Mouse (Mus musculus) E14TG2a.4 (cell line): ENCODE results near the gene Zfp663.

Experiments used
- H3K27me3 ChIP-seq: 2 replicates; pipeline ENCODE4 v1.6.1; 2014; ENCODE audit warnings: low read length, control low read depth; ENCODE audit not compliant: insufficient read depth
- H3K36me3 ChIP-seq: 2 replicates; pipeline ENCODE4 v1.6.1; 2014; ENCODE audit warnings: low read length, control low read depth; ENCODE audit not compliant: insufficient read depth
- H3K4me1 ChIP-seq: replicated peaks from 2 replicates; pipeline ENCODE4 v1.6.1; 2014; ENCODE audit warnings: low read depth, low read length, control low read depth
- H3K4me3 ChIP-seq: replicated peaks from 2 replicates; pipeline ENCODE4 v1.5.1; 2014; ENCODE audit warnings: mild to moderate bottlenecking, low read length
- H3K9me3 ChIP-seq: 2 replicates; pipeline ENCODE4 v1.6.1; 2014; ENCODE audit warnings: low read length, control low read depth
- CTCF ChIP-seq: conservative IDR thresholded peaks from 2 replicates; pipeline ENCODE4 v1.5.1; 2014; ENCODE audit warnings: low read length
- NANOG ChIP-seq: IDR thresholded peaks from 2 replicates; pipeline ENCODE4 v1.6.1; 2014; ENCODE audit warnings: borderline replicate concordance, low read length, mixed read lengths
- POU5F1 ChIP-seq: IDR thresholded peaks from 2 replicates; pipeline ENCODE4 v1.6.1; 2014; ENCODE audit warnings: low read length, borderline replicate concordance

Zfp663 gene

DNA sequence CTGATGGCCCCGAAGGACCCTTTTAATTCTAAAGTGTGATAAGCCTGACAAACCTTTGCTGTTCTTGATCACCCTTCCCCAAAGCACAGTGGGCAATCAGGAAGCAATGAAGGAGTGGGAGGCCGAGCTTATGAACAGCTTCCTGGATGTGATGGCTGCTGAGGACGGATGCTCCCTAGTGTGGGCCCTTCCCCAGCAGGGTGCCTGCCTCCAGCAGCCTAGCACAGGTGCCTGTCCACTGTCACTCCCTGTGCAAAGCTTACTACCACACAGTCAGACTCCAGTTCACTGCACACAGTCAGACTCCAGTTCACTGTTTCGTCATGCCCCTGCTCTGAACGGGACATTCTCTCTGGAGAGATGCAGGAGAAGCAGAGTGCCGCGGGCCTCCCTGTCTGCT is 56.1 kb downstream of the Zfp663 start:
- no peak overlapping the region for H3K4me3 ChIP-seq
- H3K4me1 ChIP-seq: peaks cover 43% of the 10 kb centered on the region
- H3K27me3 ChIP-seq: no peaks in the 10 kb centered on the region
- no peak for TF ChIP-seq POU5F1
- H3K9me3 ChIP-seq: no peaks in the 10 kb centered on the region
- H3K36me3 ChIP-seq: peaks cover 90% of the 10 kb centered on the region

DNA sequence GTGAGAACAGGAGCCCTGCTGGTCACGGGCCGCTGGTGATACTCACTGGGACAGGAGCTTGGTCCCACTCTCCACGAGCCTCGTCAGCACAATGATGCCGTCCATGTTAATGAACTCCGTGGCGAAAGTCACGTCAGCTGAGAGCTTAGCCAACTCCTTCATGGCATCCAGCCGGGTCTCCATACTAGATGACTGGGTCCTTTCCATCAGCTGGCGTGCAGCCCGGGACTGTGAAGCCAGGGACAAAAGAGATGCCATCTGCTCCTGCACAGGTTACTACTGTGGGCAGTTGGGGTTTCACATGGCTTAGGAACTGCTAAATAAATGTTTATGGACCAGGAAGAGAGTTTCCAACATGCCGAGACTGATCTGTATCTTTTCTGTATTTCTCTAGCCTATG is 57.0 kb downstream of the Zfp663 start:
- TF ChIP-seq NANOG: no peak
- no peak for TF ChIP-seq POU5F1
- TF ChIP-seq CTCF: no peak

GRCm38 (mm10) chr2:165310818-165311425 is 57.6 kb downstream of the Zfp663 start:
- Histone ChIP-seq H3K4me3 (no peak overlapping the region), H3K36me3 (peaks cover 97% of the 10 kb centered on the region), H3K9me3 (no peaks in the 10 kb centered on the region), H3K4me1 (peaks cover 28% of the 10 kb centered on the region), H3K27me3 (no peaks in the 10 kb centered on the region)
- TF ChIP-seq NANOG: no peak
- no peak for TF ChIP-seq POU5F1
- TF ChIP-seq CTCF: no peak

More for the DNA sequence above, 57.0 kb downstream of the Zfp663 start:
- H3K4me3 ChIP-seq: no peak overlapping the region
- H3K9me3 ChIP-seq: no peaks in the 10 kb centered on the region
- peaks cover 35% of the 10 kb centered on the region for H3K4me1 ChIP-seq
- no peaks in the 10 kb centered on the region for H3K27me3 ChIP-seq
- peaks cover 98% of the 10 kb centered on the region for H3K36me3 ChIP-seq

DNA sequence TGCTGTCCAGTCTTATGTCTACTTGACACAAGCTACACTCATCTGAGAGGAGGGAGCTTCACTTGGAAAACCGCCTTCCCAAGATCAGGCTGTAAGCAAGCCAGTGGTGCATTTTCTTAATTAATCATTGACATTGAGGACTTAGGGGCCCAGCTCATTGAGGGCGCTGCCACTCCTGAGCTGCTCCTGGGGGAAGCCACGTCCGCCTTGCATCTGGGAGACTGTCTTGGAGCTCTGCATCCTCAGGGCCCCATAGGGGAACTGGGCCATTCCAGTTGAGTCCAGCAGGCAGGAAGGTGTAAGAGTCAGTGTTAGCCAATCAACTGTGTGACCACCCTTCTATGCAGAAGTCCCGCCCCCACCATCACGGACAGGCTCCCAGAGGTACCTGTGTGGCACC is 60.7 kb downstream of the Zfp663 start:
- no peaks in the 10 kb centered on the region for H3K27me3 ChIP-seq
- H3K9me3 ChIP-seq: no peaks in the 10 kb centered on the region
- H3K4me3 ChIP-seq: no peak overlapping the region
- H3K4me1 ChIP-seq: peaks cover 19% of the 10 kb centered on the region
- TF ChIP-seq NANOG (no peak), POU5F1 (no peak)
- peaks cover 95% of the 10 kb centered on the region for H3K36me3 ChIP-seq

- no peaks in the 10 kb centered on the region for H3K9me3 ChIP-seq
- peaks cover 94% of the 10 kb centered on the region for H3K36me3 ChIP-seq
- no peaks in the 10 kb centered on the region for H3K27me3 ChIP-seq
- TF ChIP-seq NANOG: no peak
- no peak for TF ChIP-seq CTCF
- TF ChIP-seq POU5F1: no peak
- H3K4me1 ChIP-seq: peaks cover 16% of the 10 kb centered on the region
- no peak overlapping the region for H3K4me3 ChIP-seq
Measured at GRCm38 (mm10) chr2:165305438-165305837, 63.1 kb downstream of the Zfp663 start.

- no peak for TF ChIP-seq POU5F1
- TF ChIP-seq NANOG: no peak
- no peak for TF ChIP-seq CTCF
- Histone ChIP-seq H3K36me3 (peaks cover 94% of the 10 kb centered on the region), H3K4me1 (peaks cover 10% of the 10 kb centered on the region), H3K27me3 (no peaks in the 10 kb centered on the region), H3K4me3 (no peak overlapping the region), H3K9me3 (no peaks in the 10 kb centered on the region)
Measured at GRCm38 (mm10) chr2:165304819-165305218, 63.7 kb downstream of the Zfp663 start.

- peaks cover 92% of the 10 kb centered on the region for H3K36me3 ChIP-seq
- H3K9me3 ChIP-seq: no peaks in the 10 kb centered on the region
- no peaks in the 10 kb centered on the region for H3K4me1 ChIP-seq
- TF ChIP-seq NANOG (no peak), POU5F1 (no peak), CTCF (no peak)
- H3K27me3 ChIP-seq: no peaks in the 10 kb centered on the region
- H3K4me3 ChIP-seq: no peak overlapping the region
Measured at GRCm38 (mm10) chr2:165303354-165304012, 65.0 kb downstream of the Zfp663 start.

GRCm38 (mm10) chr2:165301409-165301808 is 67.1 kb downstream of the Zfp663 start:
- no peaks in the 10 kb centered on the region for H3K4me1 ChIP-seq
- no peaks in the 10 kb centered on the region for H3K9me3 ChIP-seq
- H3K36me3 ChIP-seq: peaks cover 93% of the 10 kb centered on the region
- TF ChIP-seq POU5F1: no peak
- TF ChIP-seq NANOG: no peak
- TF ChIP-seq CTCF: no peak
- H3K4me3 ChIP-seq: no peak overlapping the region
- no peaks in the 10 kb centered on the region for H3K27me3 ChIP-seq
